ENCODE assay signal across 9 mouse cellular contexts in the genomic region with DNA sequence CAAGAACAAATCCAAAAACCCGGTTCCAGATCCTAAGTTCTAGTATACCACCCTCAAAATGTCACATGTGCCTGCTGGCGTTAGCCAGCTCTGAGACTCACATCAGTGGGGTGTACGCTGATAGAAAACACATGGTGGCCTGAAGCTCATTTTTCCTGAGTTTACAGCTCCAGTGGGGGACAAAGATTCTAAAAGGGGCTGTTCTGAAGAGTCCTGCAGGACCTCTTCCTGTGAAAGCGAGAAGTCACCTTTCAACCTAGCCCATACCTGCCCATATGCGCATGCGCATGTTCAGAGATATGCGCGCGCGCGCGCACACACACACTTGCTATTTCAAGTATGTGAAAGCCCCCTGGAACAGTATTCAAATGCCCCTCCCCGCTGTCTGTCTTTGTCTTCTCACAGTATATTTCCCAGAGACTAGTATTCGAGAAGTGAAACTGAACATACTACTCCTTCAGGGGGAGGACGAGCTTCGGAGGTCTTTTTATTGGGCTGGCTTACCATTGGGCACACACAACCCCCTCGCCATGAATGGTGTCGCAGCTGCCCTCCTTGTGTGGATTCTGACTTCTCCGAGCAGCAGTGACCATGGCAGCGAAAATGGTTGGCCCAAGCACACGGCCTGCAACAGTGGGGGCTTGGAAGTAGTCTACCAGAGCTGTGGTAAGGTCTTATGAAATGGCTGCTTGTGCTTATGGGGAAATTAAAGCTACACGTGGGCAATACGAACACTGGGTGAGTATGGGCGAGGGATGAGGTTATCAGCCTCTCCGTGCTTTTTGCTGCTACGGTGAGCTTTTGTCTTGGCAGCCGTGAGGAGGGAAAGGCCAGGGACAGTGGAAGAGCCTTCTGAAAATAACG. TPM values are rescaled to one million over a fixed set of nuclear protein-coding genes. Genes with fewer than 3 reads are reported as not detected.
DNase-seq lines count a peak whose midpoint lies in the region; ATAC-seq lines count a peak whose summit lies in the region.
"Had no signal": no experiment of that assay in that cellular context is flagged by ENCODE, and none has a peak within 500 bp of the region (broad histone marks: within the 10 kb centered on the region; RNA-seq: fewer than 3 reads in every experiment).

Ly86 (plus strand) TSS at position 300 of the 864 bp plus-strand sequence.

- DNase-seq in frontal cortex, adult 2 months (ENCODE audit: extremely low spot score in 1 of 2, low spot score in 1 of 2), result no peak
- DNase-seq in urinary bladder, adult 2 months (ENCODE audit: low spot score), result no peak
- no peak for DNase-seq in urinary bladder, postnatal 4 days (ENCODE audit: low spot score in 2 of 2)
- peak; percentile 64 for DNase-seq in lung, postnatal 36 days
- no peak for DNase-seq in cerebellum, adult 8-10 months
- no peak for DNase-seq in frontal cortex, postnatal 10 days (ENCODE audit: low spot score in 2 of 2)
- no peak for DNase-seq in right cerebral cortex, postnatal 4 days

- no peak for ATAC-seq in frontal cortex, adult (ENCODE audit: low TSS enrichment)
- ATAC-seq: activated CD4-positive, CD25-positive, alpha-beta regulatory T cell, adult 4 months had no signal

RNA-seq across cellular contexts. Expression of gene Ly86, which starts in this region (rescaled TPM):
- polyA plus RNA-seq in frontal cortex, adult 2 months (2012; rRNA removed), result 18.7 and 27.2 TPM in 2 replicates
- polyA plus RNA-seq in urinary bladder, adult 2 months (2012; rRNA removed), result 19.3 and 23.8 TPM in 2 replicates
